Mouse (Mus musculus) effector memory CD4-positive, alpha-beta T cell, adult 5 months (primary cell): ENCODE measurements around the gene Spata20. TPM values are rescaled to one million over a fixed set of nuclear protein-coding genes. Genes with fewer than 3 reads are reported as not detected.

ENCODE experiments used
- polyA plus RNA-seq: library from polyadenylated mRNA; unstranded; fragments of 100-300 nt; shearing (Covaris generic); gene quantifications from one replicate; pipeline ENCODE4 v1.2.1, GENCODE M21; 2017

The Spata20 gene
- not detected for polyA plus RNA-seq

DNA sequence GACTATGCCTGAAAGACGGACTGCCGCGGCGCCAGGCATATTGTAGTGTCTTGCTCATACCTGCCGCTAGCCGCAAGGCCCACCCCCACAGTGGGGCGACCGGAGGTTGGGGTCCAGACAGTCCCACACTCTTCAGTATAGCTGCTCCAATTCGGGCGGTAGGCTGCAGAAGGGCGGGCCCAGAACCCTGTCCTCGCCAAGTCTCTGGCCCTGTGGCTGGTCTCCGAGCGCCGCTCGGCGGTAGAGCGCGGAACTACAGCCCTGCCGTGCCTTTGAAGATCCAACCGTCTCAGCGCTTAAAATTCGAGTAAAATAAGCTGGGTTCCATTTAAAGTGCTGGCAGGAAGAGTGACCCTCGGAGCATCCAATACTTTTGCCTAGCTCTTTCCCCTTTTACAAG, at the start of gene Spata20:
Gene Spata20, minus strand, starts transcription at position 179 of the 400 bp plus-strand sequence.

DNA sequence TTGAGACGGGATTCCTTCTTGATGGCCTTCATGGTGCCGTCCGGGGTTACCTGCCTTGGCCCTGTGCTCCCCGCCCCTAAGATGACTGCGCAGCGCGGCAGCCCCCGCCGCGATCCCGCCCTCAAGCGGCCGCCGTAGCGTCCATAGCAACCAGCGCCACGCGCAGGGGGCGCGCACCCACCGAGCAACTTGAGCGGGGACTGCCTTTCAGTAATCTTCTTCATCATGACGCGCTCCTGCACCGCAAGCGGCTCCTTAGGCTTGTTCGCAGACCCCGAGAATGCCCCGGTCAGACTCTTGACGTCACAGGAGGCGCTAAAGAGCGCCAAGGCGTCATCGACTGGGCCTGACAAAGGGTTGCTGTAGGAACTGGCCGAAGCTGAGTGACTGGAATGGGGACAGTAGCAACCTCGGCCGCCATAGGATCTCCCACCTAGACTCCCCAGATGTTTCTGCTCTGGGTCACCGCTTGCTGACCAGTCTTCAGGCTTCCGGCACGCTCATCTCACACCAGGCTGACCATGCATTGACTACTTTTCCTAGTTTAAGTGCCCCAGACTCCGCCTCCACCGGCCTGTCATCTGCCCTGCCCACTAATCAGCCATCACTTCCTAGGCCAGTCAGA, 35.4 kb upstream of the Spata20 start, which contains the start of gene Mycbpap:
Gene Mycbpap, minus strand, starts transcription at position 524 of the 625 bp plus-strand sequence.

DNA sequence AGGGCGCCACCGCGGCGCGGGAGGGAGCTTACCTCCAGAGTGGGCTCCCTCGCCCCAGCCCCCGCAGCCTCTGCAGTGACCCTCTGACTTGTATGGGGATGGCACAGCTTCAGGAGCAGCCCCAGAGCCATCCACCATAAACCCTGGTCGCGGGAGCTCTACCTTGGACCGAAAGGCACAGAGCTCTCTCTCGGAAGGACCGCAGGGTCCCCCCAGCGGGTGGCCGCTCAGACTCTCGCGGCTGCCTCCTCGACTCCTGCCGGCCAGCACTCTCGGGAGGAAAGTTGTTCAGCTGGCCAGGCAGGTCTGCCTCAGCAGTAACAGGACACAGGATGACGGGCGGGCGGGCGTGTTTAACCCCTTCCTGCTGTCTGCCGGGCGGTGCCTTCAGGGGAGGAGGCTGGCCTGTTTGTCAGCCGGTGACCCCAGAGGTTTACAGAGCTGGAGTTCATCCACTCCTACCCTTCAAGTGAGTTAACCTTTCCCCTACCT, 13.7 kb upstream of the Spata20 start, which contains the start of gene Epn3:
Gene Epn3, minus strand, starts transcription at position 314 of the 492 bp plus-strand sequence.

DNA sequence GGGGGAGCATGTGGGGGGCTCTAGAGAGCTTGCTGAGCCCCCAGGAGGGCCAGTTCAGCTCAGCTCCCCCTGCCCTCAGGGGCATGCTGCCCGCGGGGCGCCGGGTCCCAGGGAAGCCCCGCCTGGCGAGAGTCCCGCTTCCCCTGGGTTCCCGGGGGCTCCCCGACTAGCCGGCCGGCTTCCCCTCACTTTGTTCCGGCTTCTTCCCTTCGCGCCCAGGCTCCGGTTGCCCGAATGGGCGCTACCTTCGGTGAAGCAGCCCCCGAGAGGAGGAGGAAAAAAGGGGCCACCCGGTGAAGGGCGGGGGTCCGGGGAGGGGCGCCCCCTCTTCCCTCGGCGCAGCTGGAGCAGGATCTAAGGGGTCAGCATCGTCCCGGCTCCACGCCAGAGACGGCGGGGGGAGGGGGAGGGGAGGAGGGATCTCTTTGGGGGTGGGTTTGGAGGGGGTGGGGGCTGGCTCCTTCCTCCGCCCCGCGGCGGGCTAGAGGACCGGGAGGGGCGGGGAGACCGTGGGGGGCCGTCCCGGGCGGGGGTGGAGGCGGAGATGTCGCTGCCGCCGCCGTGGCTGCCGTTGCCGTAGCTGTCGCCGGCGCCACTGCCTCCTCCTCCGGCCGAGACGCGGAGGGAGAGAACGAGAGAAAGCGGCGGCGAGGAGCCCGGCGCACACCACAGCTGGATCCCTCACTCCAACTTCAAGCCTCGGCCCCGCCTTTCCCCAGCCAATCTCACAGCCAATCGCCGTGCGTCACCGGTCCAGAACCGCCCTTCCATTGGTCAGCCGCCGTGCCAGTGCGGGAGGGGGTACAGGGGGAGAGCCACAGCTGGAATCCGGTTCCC, 12.1 kb downstream of the Spata20 start, which contains the start of gene Cacna1g:
Gene Cacna1g, minus strand, starts transcription at position 492 of the 837 bp plus-strand sequence.

Other genes with a start within 250 kb of the Spata20 start
- gene Wfikkn2, start 240.2 kb downstream of the Spata20 start, polyA plus RNA-seq: 2.6 TPM
- not detected for gene Gm21885, start 204.3 kb downstream of the Spata20 start, polyA plus RNA-seq
- 70.6 TPM for gene Luc7l3, start 164.2 kb downstream of the Spata20 start, polyA plus RNA-seq
- gene Ankrd40, start 158.2 kb downstream of the Spata20 start, polyA plus RNA-seq: 44.5 TPM
- 2.5 TPM for gene Abcc3, start 93.2 kb downstream of the Spata20 start, polyA plus RNA-seq
- gene Cacna1g, start 12.0 kb downstream of the Spata20 start, polyA plus RNA-seq: not detected
- gene Epn3, start 13.8 kb upstream of the Spata20 start, polyA plus RNA-seq: not detected
- not detected for gene Mycbpap, start 35.6 kb upstream of the Spata20 start, polyA plus RNA-seq
- gene Rsad1, start 63.1 kb upstream of the Spata20 start, polyA plus RNA-seq: 2.2 TPM
- gene Chad, start 78.9 kb upstream of the Spata20 start, polyA plus RNA-seq: not detected
- 5.2 TPM for gene Acsf2, start 115.7 kb upstream of the Spata20 start, polyA plus RNA-seq
- gene Lrrc59, start 143.6 kb upstream of the Spata20 start, polyA plus RNA-seq: 67.0 TPM
- 25.6 TPM for gene Mrpl27, start 167.6 kb upstream of the Spata20 start, polyA plus RNA-seq
- 0.60 TPM for gene Eme1, start 167.8 kb upstream of the Spata20 start, polyA plus RNA-seq
- gene Xylt2, start 191.3 kb upstream of the Spata20 start, polyA plus RNA-seq: 51.3 TPM
- not detected for gene Gm11541, start 218.3 kb upstream of the Spata20 start, polyA plus RNA-seq